Mouse (Mus musculus) C2C12 (cell line): ENCODE data around the gene Smg6.
"Not testable (repeated sequence)": the region's sequence is repeated elsewhere in the genome, so short reads cannot be mapped to it uniquely, and the experiment has no call there.

Source experiments
- CTCF ChIP-seq: IDR thresholded peaks from one replicate; pipeline ENCODE4 v1.5.1; 2011; ENCODE audit not compliant: control insufficient read depth, insufficient read depth, insufficient read length
- MYOD1 ChIP-seq: IDR thresholded peaks from one replicate; pipeline ENCODE4 v1.6.1; 2011; ENCODE audit warnings: low read depth; ENCODE audit not compliant: control insufficient read depth, insufficient read length

DNA sequence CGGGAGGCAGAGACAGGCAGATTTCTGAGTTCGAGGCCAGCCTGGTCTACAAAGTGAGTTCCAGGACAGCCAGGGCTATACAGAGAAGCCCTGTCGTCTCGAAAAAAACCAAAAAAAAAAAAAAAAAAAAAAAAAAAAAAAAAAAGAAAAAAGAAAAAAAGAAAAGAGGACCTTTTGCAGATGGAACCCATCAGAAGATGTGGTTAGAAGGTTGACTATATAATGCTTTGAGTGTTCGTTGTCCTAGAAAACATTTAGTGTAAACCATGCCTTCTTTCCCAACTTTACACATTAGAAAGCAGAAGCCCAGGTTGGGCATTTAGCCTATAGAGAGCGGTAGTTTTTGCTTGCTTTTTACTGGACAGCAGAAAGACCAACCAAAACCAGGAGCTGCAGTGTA, 249.0 kb downstream of the Smg6 start:
- not testable (repeated sequence) for TF ChIP-seq CTCF, MYOD1
